ENCODE assay signal across 10 mouse cellular contexts in the genomic region with DNA sequence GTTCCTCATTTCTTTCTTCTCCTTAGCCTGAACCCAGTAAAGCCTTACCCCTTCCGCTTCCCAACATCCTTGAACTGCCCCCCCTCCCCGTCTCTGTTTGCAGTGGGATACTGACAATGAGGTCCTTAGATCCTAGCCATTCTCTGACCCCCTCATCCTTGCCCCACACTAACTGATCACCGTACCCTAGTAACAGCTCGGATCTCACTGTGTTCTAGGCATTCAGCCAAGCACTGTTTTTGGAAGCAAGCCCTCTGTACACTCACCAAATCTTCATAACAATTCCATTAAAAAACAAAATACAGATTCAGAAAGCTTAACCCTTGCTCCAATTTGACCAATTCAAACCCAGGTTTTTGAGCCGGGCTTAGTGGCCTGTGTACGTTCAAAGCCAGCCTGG. TPM values are rescaled to one million over a fixed set of nuclear protein-coding genes. Genes with fewer than 3 reads are reported as not detected.
A peak's percentile ranks its signal among the peaks of the same experiment; 100 is the strongest.
DNase-seq lines count a peak whose midpoint lies in the region; ATAC-seq lines count a peak whose summit lies in the region.
"Had no signal": no experiment of that assay in that cellular context is flagged by ENCODE, and none has a peak within 500 bp of the region (broad histone marks: within the 10 kb centered on the region; RNA-seq: fewer than 3 reads in every experiment).

No protein-coding gene starts in this region.

- H3K27ac ChIP-seq in embryonic facial prominence, embryonic 15.5 days (replicated peaks), result no peak overlapping the region
- H3K27ac ChIP-seq: heart, adult 2 months had no signal

- no peak overlapping the region for H3K4me3 ChIP-seq in embryonic facial prominence, embryonic 15.5 days (replicated peaks)
- H3K4me3 ChIP-seq: heart, adult 2 months had no signal

- H3K4me1 ChIP-seq in embryonic facial prominence, embryonic 15.5 days, result peaks cover 32% of the 10 kb centered on the region

- H3K27me3 ChIP-seq in embryonic facial prominence, embryonic 15.5 days, result peaks cover 33% of the 10 kb centered on the region

- H3K9ac ChIP-seq in embryonic facial prominence, embryonic 15.5 days, result no peak overlapping the region
- H3K9ac ChIP-seq: liver, postnatal 0 days had no signal

- peak overlapping the region; percentile 34; the same call in 1 of the 2 replicates for H3K4me2 ChIP-seq in embryonic facial prominence, embryonic 15.5 days (replicated peaks)

- DNase-seq in adrenal gland, postnatal 10 days, result peak; percentile 47
- DNase-seq in adrenal gland, postnatal 4 days (ENCODE audit: low spot score in 2 of 2), result no peak
- peak; percentile 93 for DNase-seq in brain, adult 2 months (ENCODE audit: low read depth, low spot score)
- peak; percentile 79 to 80 for DNase-seq in layer of hippocampus, postnatal 10 days (ENCODE audit: low spot score in 2 of 2)
- DNase-seq in liver, result no peak
- no peak for DNase-seq in thymus, adult 18-20 months

- 47% methylated on average over 6 of the region's 6 CpGs for WGBS in embryonic facial prominence, embryonic 15.5 days

- H3K9me3 ChIP-seq in embryonic facial prominence, embryonic 15.5 days (replicated peaks), result no peaks in the 10 kb centered on the region

- H3K36me3 ChIP-seq in embryonic facial prominence, embryonic 15.5 days, result no peaks in the 10 kb centered on the region

- no peak for ATAC-seq in embryonic facial prominence, embryonic 15.5 days (ENCODE audit: insufficient number of reproducible peaks, low FRiP score, low TSS enrichment, low read depth)
- ATAC-seq in megakaryocyte-erythroid progenitor cell, adult 5-6 weeks (replicated peaks; ENCODE audit: low FRiP score, low TSS enrichment, poor library complexity, severe bottlenecking), result no peak

RNA-seq across cellular contexts. Expression of a gene that starts 3.8 kb away (rescaled TPM):
- total RNA-seq in adrenal gland, postnatal 10 days (2021), result 1 to 10 TPM; 4.7 to 4.8 TPM
- total RNA-seq in adrenal gland, postnatal 4 days (2021), result 1 to 10 TPM; 7.6 to 9.9 TPM
- polyA plus RNA-seq in embryonic facial prominence, embryonic 15.5 days (2015; fragmentation: Nextera tagmentation; extraction: Ambion mirVana), result 0.46 and 0.84 TPM in 2 replicates
- total RNA-seq in layer of hippocampus, postnatal 10 days (2021), result 100 to 1,000 TPM in 1 of 2 experiments, 10 to 100 TPM in 1; 93.0 to 106 TPM
- total RNA-seq in megakaryocyte-erythroid progenitor cell, adult 5-6 weeks (2014; fragmentation: Nextera tagmentation), result 1.9 and 7.9 TPM in 2 replicates
- 0.11 TPM in 1 of 2 replicates, not detected in the other for total RNA-seq in megakaryocyte-erythroid progenitor cell, adult 5-6 weeks (2017)

RNA-seq across cellular contexts. Expression of a gene that starts 22.1 kb away (rescaled TPM):
- 1 to 10 TPM; 3.2 to 3.9 TPM for total RNA-seq in adrenal gland, postnatal 10 days (2021)
- 10 to 100 TPM in 1 of 2 experiments, 1 to 10 TPM in 1; 2.5 to 18.3 TPM for total RNA-seq in adrenal gland, postnatal 4 days (2021)
- polyA plus RNA-seq in embryonic facial prominence, embryonic 15.5 days (2015; fragmentation: Nextera tagmentation; extraction: Ambion mirVana), result 2.8 and 2.9 TPM in 2 replicates
- under 1 TPM in 1 of 2 experiments, not detected in 1; 0.98 TPM for total RNA-seq in layer of hippocampus, postnatal 10 days (2021)
- 5.3 and 10.3 TPM in 2 replicates for total RNA-seq in megakaryocyte-erythroid progenitor cell, adult 5-6 weeks (2014; fragmentation: Nextera tagmentation)
- total RNA-seq in megakaryocyte-erythroid progenitor cell, adult 5-6 weeks (2017), result 2.0 and 11.0 TPM in 2 replicates

RNA-seq across cellular contexts. Expression of a gene that starts 40.5 kb away (rescaled TPM):
- 10 to 100 TPM; 90.7 to 91.0 TPM for total RNA-seq in adrenal gland, postnatal 10 days (2021)
- total RNA-seq in adrenal gland, postnatal 4 days (2021), result 100 to 1,000 TPM; 128 to 129 TPM
- polyA plus RNA-seq in embryonic facial prominence, embryonic 15.5 days (2015; fragmentation: Nextera tagmentation; extraction: Ambion mirVana), result 76.9 and 83.4 TPM in 2 replicates
- 10 to 100 TPM; 58.3 to 67.3 TPM for total RNA-seq in layer of hippocampus, postnatal 10 days (2021)
- total RNA-seq in megakaryocyte-erythroid progenitor cell, adult 5-6 weeks (2014; fragmentation: Nextera tagmentation), result 68.7 and 69.2 TPM in 2 replicates
- 28.8 and 59.9 TPM in 2 replicates for total RNA-seq in megakaryocyte-erythroid progenitor cell, adult 5-6 weeks (2017)

RNA-seq across cellular contexts. Expression of a gene that starts 45.6 kb away (rescaled TPM):
- 10 to 100 TPM; 20.6 to 30.7 TPM for total RNA-seq in adrenal gland, postnatal 10 days (2021)
- 10 to 100 TPM; 41.4 to 49.3 TPM for total RNA-seq in adrenal gland, postnatal 4 days (2021)
- 77.9 and 86.2 TPM in 2 replicates for polyA plus RNA-seq in embryonic facial prominence, embryonic 15.5 days (2015; fragmentation: Nextera tagmentation; extraction: Ambion mirVana)
- 10 to 100 TPM; 10.3 to 13.6 TPM for total RNA-seq in layer of hippocampus, postnatal 10 days (2021)
- total RNA-seq in megakaryocyte-erythroid progenitor cell, adult 5-6 weeks (2014; fragmentation: Nextera tagmentation), result 194 and 214 TPM in 2 replicates
- total RNA-seq in megakaryocyte-erythroid progenitor cell, adult 5-6 weeks (2017), result 61.0 and 90.8 TPM in 2 replicates

Comparison
In these comparisons a context has a peak if more than half of its experiments do, and no peak if none do; other contexts are left out.
1. DNase-seq: peak in adrenal gland, postnatal 10 days (single experiment), brain, adult 2 months (single experiment) and layer of hippocampus, postnatal 10 days (2 of 2); none in adrenal gland, postnatal 4 days (0 of 2), liver (single experiment) and thymus, adult 18-20 months (0 of 2).
2. RNA of a gene that starts 3.8 kb away (total RNA-seq): 93.0 to 106 TPM in layer of hippocampus, postnatal 10 days; 7.6 to 9.9 TPM in adrenal gland, postnatal 4 days, 4.7 to 4.8 TPM in adrenal gland, postnatal 10 days and 0.11 to 7.9 TPM in megakaryocyte-erythroid progenitor cell, adult 5-6 weeks; every median in the first group is over 4 times any median in the second.